Mouse (Mus musculus): Measurements from ENCODE around the gene Psmd13.

The Psmd13 gene

DNA sequence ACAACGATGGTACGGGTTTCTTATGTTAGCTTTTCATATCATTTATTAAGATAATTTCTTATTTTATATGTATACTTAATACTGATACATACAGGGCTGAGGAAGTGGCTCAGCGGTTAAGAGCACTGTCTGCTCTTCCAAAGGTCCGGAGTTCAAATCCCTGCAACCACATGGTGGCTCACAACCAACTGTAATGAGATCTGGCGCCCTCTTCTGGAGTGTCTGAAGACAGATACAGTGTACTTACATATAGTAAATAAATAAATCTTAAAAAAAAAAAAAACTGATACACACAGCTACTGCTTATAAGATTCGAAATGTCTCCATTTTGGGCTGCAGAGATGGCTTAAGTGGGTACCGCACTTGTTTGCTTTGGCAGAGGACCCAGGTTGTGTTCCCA lies 25.9 kb downstream of the Psmd13 start:
- no peak for DNase-seq

DNA sequence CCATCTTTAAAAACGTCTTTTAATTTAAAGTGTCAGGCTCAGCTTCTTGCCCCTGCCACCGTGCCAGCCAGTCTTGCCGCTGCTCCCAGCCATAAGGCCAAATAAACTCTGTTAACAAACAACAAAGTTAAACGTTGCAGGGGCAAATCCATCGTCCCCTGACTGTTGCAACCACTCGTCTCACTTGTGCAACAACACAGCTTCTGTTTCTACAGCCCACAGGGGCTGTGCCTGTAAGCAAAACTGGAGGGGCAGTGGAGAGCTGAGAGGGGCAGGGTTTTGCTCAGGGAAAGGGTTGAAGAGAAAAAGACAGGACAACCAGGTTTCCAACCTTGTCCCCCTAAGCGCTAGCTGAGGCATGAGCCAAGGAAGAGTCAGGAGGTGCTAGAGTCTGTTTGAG lies 26.4 kb downstream of the Psmd13 start:
- no peak for DNase-seq

- peak; percentile 91 for DNase-seq
Observed at GRCm38 (mm10) chr7:140908634-140909107, 26.9 kb downstream of the Psmd13 start.

GRCm38 (mm10) chr7:140912293-140912692 lies 30.5 kb downstream of the Psmd13 start:
- no peak for DNase-seq

DNA sequence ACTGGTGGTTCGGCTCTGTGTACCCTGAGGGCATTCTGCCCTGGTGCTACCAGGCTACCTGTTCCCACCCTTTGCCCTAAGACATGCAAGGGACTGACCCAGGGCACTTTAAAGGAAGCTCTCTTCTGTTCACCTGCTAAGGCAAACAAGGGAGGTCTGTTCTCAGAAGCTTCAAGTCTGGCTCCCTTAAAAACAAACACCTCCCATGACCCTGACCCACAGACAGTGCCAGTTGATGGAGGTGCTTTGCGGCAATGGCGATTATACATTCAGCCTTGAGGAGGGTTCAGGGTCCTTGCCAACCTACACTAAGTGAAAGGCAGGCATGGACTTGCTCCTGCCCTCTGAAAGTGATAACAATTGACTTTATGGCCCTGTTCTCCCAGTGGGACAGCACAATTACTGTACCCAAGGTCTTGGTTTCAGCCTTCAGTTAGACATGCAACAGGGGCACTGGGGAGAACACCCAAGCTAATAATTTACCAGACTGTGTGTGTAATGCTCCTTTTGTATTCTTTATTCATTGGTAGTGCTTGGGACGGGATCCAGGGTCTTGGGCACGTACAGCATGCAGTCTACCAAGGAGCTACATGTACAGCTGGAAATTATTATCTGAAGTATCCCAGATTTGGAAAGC lies 31.2 kb downstream of the Psmd13 start:
- DNase-seq, result no peak

GRCm38 (mm10) chr7:140914031-140914690 lies 32.4 kb downstream of the Psmd13 start:
- no peak for DNase-seq

GRCm38 (mm10) chr7:140919911-140920310 lies 38.1 kb downstream of the Psmd13 start:
- DNase-seq, result no peak

DNA sequence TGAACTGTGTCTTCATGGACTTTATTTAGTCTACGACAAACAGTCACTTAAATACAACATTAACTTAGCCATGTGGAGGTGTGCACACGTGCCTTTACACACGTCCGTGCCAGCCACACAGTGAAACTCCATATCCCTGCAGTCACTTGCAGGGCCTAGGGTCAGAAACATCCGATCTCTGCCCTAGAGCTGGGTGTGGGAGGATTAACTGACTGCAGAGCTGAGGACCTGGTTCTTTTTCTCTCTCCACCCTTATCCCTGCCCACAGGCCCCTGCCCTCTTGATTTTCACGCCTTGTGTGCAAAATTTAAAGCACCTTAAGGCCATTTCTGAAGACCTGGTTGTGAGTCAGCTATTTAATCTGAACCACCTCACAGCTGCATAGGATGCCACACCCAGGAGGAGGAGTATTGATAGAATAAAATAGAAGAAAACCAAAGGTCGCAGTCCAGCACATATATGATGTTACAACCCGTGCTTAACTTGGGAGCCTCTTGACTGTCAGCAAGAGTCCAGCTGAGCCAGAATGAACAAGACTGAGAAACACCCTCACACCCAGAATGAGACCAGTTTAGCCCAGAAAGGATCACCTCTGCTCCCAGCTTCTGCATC lies 38.8 kb downstream of the Psmd13 start, which contains the start of gene Nlrp6:
Gene Nlrp6 (plus strand): TSS at position 485 of the 612 bp plus-strand sequence.
- no peak for DNase-seq

- no peak for DNase-seq
Observed at GRCm38 (mm10) chr7:140921225-140921975, 39.6 kb downstream of the Psmd13 start.

GRCm38 (mm10) chr7:140922398-140923069 lies 40.8 kb downstream of the Psmd13 start:
- peak; percentile 87 for DNase-seq

DNA sequence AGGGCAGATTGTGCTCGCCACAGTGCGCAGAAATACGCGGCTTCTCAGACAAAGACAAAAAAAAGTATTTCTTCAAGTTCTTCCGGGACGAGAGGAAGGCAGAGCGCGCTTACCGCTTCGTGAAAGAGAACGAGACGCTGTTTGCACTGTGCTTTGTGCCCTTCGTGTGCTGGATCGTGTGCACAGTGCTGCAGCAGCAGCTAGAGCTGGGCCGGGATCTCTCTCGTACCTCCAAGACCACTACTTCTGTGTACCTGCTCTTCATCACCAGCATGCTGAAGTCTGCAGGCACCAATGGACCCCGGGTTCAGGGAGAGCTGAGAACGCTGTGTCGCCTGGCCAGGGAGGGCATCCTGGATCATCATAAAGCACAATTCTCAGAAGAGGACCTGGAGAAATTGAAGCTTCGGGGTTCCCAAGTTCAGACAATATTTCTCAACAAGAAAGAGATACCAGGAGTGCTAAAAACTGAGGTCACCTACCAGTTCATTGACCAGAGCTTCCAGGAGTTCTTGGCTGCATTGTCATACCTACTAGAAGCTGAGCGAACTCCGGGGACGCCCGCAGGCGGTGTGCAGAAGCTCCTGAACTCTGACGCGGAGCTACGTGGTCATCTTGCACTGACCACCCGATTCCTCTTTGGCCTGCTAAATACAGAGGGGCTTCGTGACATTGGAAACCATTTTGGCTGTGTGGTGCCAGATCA lies 41.5 kb downstream of the Psmd13 start:
- no peak for DNase-seq

DNA sequence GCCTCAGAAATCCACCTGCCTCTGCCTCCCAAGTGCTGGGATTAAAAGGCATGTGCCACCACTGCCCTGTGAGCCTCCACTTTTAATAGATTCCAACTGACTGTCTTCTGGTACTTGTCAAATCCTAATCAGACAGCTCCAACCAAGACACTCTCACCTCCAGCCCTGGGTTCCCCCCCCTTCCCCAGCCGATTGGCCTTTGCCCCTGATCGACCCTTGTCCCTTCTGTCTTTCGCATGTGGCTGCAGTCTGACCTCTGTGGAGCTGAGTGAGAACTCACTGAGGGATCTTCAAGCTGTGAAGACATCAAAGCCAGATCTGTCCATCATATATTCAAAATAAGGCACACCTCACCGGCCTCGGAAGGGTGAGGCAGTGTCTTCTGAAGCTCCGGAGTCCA lies 45.4 kb downstream of the Psmd13 start:
- DNase-seq, result no peak

DNA sequence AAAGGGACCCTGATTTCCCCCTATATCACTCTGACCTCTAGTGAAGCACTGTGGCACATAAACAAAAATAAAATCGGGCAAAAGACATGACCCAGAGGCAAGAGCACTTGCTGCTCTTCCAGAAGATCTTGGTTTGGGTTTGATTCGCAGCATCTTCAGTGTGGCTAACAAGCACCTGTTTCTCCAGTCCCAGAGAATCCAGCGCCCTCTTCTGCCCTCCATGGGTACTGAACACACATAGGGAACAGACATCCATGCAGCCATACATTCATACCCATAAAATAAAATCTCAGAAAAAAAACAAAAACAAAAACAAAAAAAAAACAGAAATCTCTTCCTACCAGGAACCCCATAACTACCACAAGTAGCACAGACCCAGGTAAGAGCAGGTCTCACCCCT lies 56.7 kb downstream of the Psmd13 start:
- peak; percentile 23 for DNase-seq

- no peak for DNase-seq
Observed at GRCm38 (mm10) chr7:140938896-140939295, 57.1 kb downstream of the Psmd13 start.

- DNase-seq, result peak; percentile 58
Observed at GRCm38 (mm10) chr7:140939669-140940171, 58.0 kb downstream of the Psmd13 start.

GRCm38 (mm10) chr7:140941222-140942051 lies 59.7 kb downstream of the Psmd13 start, which contains the start of gene Pgghg:
Gene Pgghg (plus strand): TSS chr7:140941391.
- DNase-seq, result peak; percentile 93

DNA sequence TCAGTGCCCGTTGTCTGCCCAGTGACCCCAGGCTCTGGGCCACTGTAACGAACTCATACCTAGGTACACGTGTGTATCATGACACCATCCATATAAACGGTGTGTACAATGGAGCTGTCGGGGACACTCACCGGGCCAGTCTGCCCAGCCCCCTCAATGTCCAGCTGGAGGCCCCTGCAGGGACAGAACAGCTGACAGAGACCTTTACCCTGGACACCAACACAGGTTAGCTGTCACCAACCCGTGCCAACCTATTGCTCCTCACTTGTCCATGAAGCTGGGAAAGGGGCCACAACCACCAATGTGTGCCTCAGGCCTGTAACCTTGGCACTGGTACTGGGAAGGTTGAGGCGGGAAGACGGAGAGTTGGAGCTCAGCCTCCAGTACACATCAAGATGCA lies 60.6 kb downstream of the Psmd13 start:
- peak; percentile 40 for DNase-seq

GRCm38 (mm10) chr7:140942811-140943210 lies 61.0 kb downstream of the Psmd13 start:
- DNase-seq, result no peak

DNA sequence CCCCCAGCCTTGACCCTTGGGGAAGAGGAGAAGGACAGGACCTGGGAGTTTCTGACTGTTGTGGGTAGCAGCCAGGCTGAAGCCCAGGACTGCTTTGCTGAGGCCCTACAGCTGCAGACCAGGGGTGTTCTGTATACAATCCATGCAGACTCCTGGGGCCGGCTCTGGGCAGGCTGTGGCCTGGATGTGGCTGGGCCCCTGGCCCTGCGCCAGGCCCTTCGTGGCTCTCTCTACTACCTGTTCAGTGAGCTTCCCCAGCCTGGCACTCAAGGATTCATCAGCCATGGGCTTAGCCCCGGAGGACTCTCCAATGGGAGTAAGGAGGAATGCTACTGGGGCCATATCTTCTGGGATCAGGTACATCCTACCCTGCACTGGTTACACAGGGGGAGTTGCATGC lies 61.6 kb downstream of the Psmd13 start:
- no peak for DNase-seq

DNA sequence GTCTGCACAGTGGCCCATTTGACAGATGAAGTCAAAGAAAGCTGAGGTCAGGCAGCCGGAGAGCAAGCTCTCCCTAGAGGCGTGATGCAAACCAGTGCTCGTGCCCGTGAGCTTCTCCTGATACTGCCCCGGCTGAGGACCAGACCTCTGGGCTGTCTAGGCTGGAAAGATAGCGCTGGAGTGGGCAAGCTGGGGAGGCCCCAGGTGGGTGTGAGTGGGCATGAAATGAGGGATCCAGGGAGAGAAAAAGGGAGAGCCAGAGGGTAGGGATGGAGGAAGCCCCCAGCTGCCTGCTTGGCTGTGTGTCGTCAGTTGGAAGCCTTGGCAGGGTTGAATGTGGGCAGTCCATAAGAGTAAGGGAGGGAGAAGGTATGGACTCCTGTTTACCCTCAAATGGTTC lies 62.5 kb downstream of the Psmd13 start:
- no peak for DNase-seq

- no peak for DNase-seq
Observed at GRCm38 (mm10) chr7:140945247-140945646, 63.5 kb downstream of the Psmd13 start.
